Mouse (Mus musculus): ENCODE measurements at regions not wholly inside any gene's neighbourhood (a gene's known extent, or its start where the extent isn't known, plus 50 kb on each side); places are given as distances from the start of the nearest gene placed in this dataset.

DNA sequence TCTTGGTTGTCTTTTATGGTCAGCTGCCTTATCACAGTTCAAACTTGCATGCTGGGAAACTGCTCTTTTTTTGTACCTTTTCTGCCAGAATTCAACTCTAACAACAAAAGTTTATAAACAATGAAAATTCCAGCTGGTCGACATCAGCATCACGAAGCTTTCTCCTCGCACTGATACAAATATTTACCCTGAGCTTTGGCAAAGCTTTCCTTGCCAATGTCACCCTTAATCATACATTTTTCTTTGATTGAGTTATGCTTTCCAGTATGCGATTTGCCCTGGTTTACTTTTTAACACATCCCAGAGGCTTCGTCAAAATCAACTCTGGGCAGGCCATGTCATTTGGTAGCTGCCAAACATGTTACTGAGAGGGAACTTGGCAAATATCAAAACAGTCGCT is 1333.5 kb upstream of the Zeb2 start:
- Histone ChIP-seq H3K9ac (replicated peaks) (no peak overlapping the region), H3K4me1 (ENCODE audit: insufficient read depth) (no peaks in the 10 kb centered on the region), H3K4me3 (ENCODE audit: low read depth, low read length) (no peak overlapping the region), H3K36me3 (replicated peaks; ENCODE audit: insufficient read depth, low read length) (no peaks in the 10 kb centered on the region), H3K27me3 (ENCODE audit: insufficient read depth, low read length) (no peaks in the 10 kb centered on the region), H3K27ac (ENCODE audit: low read depth) (no peak overlapping the region), H3K4me2 (ENCODE audit: low read depth, low read length) (no peak overlapping the region), H3K9me3 (ENCODE audit: low read length) (no peaks in the 10 kb centered on the region)
- no peak for TF ChIP-seq CTCF (IDR thresholded peaks at IDR 0.05; ENCODE audit: low read depth)
- no peak for TF ChIP-seq EP300 (IDR thresholded peaks at IDR 0.05; ENCODE audit: low read depth)
- WGBS (ENCODE audit: insufficient replicate concordance): 55% methylated on average over 6 of the region's 6 CpGs
- ATAC-seq: no peak
- no peak for DNase-seq

DNA sequence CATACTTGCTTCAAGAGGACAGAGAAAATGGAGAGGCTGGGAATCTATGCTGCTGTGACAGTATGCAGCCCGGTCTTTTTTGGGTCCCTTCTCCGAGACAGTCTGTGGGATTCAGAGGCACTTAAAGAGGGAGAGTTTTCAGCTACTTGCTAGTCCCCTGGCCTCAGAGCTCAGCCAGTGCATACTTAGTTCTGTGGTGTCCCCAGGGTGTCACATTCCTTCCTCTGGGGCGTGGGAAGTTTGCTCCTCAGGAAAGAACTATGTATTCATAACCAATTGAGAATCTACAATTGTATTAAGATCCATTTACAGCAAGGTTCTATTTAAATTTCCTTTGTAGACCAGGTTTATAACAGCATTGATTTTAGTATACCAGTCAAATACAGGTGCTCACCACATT is 1328.1 kb upstream of the Zeb2 start:
- Histone ChIP-seq H3K27ac (ENCODE audit: low read depth) (no peak overlapping the region), H3K36me3 (replicated peaks; ENCODE audit: insufficient read depth, low read length) (no peaks in the 10 kb centered on the region), H3K27me3 (ENCODE audit: insufficient read depth, low read length) (no peaks in the 10 kb centered on the region), H3K4me1 (ENCODE audit: insufficient read depth) (no peaks in the 10 kb centered on the region), H3K9me3 (ENCODE audit: low read length) (no peaks in the 10 kb centered on the region), H3K4me2 (ENCODE audit: low read depth, low read length) (no peak overlapping the region), H3K9ac (replicated peaks) (no peak overlapping the region), H3K4me3 (ENCODE audit: low read depth, low read length) (no peak overlapping the region)
- ATAC-seq (no peak), DNase-seq (no peak)
- TF ChIP-seq EP300 (IDR thresholded peaks at IDR 0.05; ENCODE audit: low read depth) (no peak), CTCF (IDR thresholded peaks at IDR 0.05; ENCODE audit: low read depth) (no peak)
- WGBS (ENCODE audit: insufficient replicate concordance): 60% methylated on average over 3 of the region's 3 CpGs

DNA sequence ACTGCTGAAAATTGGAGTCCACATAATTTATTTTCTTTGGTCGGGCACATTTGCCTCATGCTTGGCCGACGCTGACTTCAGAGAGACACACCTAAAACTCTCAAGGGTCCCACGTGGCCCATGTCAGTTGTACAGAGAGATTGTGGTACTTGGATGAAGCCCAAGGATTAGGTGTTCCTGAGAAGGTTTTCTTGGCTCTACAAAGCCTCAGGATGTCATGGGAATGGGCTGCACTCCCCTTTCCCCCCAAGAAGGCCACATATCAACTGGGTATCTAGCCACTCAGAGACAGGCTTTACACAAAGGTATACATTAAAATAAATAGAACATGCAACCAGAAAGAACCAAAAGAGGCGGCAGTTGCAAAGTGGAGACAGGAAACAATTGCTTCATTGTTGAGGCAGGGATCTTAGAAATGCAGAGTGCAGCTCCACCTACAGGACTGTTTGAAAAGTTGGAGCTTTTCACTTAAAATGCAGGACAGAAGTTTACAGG is 1326.5 kb upstream of the Zeb2 start:
- no peak for DNase-seq
- Histone ChIP-seq H3K9me3 (ENCODE audit: low read length) (no peaks in the 10 kb centered on the region), H3K4me1 (ENCODE audit: insufficient read depth) (no peaks in the 10 kb centered on the region), H3K4me3 (ENCODE audit: low read depth, low read length) (no peak overlapping the region), H3K9ac (replicated peaks) (no peak overlapping the region), H3K36me3 (replicated peaks; ENCODE audit: insufficient read depth, low read length) (no peaks in the 10 kb centered on the region), H3K27me3 (ENCODE audit: insufficient read depth, low read length) (no peaks in the 10 kb centered on the region), H3K27ac (ENCODE audit: low read depth) (peak overlapping the region; percentile 9; the same call in 1 of the 2 replicates), H3K4me2 (ENCODE audit: low read depth, low read length) (peak overlapping the region; percentile 13; the same call in 1 of the 2 replicates)
- 35% methylated on average over 5 of the region's 5 CpGs for WGBS (ENCODE audit: insufficient replicate concordance)
- ATAC-seq: 0 out of 2 replicates have a peak, but pooled peaks have one; percentile 7
- TF ChIP-seq CTCF (IDR thresholded peaks at IDR 0.05; ENCODE audit: low read depth): peak; percentile 77
- TF ChIP-seq EP300 (IDR thresholded peaks at IDR 0.05; ENCODE audit: low read depth): no peak

DNA sequence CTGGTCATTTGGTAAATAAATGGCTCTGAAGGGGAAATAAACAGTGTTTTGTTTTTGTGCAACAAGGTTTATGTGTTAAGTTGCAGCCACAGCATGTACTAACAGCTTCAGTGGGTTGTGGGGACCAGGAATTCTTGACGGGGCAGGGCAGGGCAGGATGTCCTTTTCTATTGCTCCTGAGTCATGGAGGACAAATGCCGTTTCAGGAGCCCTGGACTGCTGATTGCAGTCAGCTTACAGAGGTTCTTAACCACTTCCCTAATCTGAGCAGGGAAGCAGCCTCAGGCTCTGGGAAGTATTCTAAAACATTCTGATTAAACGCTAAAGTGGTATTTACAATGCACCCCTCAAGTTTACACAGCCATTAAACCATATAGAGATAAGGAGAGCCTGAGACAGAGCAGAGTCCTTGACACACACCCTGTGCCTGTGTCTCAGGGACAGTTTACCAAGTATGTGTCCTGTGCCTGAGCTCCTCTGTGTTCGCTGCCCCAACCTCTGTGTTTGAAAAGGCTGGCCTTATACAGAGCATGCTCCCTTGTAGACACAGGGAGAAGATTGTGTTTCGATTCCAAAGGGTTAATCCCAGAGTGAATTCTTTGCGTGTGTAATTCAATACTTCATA is 1326.0 kb upstream of the Zeb2 start:
- 30% methylated on average over 6 of the region's 6 CpGs for WGBS (ENCODE audit: insufficient replicate concordance)
- DNase-seq: no peak
- 0 out of 2 replicates have a peak, but pooled peaks have one; percentile 36 for ATAC-seq

DNA sequence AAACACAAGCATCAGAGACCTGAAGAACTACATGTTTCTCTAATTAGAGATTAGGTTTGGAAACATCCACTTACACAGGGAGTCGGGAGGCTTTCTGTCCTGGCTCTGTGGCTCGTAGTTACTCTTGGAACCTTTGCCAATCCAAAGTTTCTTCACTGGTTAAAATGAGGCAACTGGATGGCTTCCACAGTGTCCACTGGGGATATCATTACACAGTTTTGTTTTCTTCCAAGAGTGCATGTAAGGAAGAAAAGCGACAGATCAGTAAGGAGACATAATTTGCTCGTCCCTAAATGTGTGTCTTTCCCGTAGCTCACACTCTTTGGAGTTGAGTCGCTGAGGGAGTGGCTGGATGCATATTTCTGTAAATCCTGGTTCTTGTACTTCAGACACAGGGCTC is 1325.4 kb upstream of the Zeb2 start:
- Histone ChIP-seq H3K9me3 (ENCODE audit: low read length) (no peaks in the 10 kb centered on the region), H3K36me3 (replicated peaks; ENCODE audit: insufficient read depth, low read length) (no peaks in the 10 kb centered on the region), H3K9ac (replicated peaks) (no peak overlapping the region), H3K27me3 (ENCODE audit: insufficient read depth, low read length) (no peaks in the 10 kb centered on the region), H3K4me1 (ENCODE audit: insufficient read depth) (no peaks in the 10 kb centered on the region), H3K4me2 (ENCODE audit: low read depth, low read length) (no peak overlapping the region), H3K4me3 (ENCODE audit: low read depth, low read length) (no peak overlapping the region), H3K27ac (ENCODE audit: low read depth) (peak overlapping the region; percentile 9; the same call in 1 of the 2 replicates)
- no peak for DNase-seq
- 61% methylated on average over 6 of the region's 6 CpGs for WGBS (ENCODE audit: insufficient replicate concordance)
- TF ChIP-seq EP300 (IDR thresholded peaks at IDR 0.05; ENCODE audit: low read depth) (no peak), CTCF (IDR thresholded peaks at IDR 0.05; ENCODE audit: low read depth) (no peak)
- ATAC-seq: no peak

More for the DNA sequence above, 1326.0 kb upstream of the Zeb2 start:
- Histone ChIP-seq H3K4me3 (ENCODE audit: low read depth, low read length) (no peak overlapping the region), H3K9me3 (ENCODE audit: low read length) (no peaks in the 10 kb centered on the region), H3K4me1 (ENCODE audit: insufficient read depth) (no peaks in the 10 kb centered on the region), H3K36me3 (replicated peaks; ENCODE audit: insufficient read depth, low read length) (no peaks in the 10 kb centered on the region), H3K27me3 (ENCODE audit: insufficient read depth, low read length) (no peaks in the 10 kb centered on the region), H3K27ac (ENCODE audit: low read depth) (peak overlapping the region; percentile 9; the same call in 1 of the 2 replicates), H3K9ac (replicated peaks) (no peak overlapping the region), H3K4me2 (ENCODE audit: low read depth, low read length) (no peak overlapping the region)
- TF ChIP-seq EP300 (IDR thresholded peaks at IDR 0.05; ENCODE audit: low read depth) (no peak), CTCF (IDR thresholded peaks at IDR 0.05; ENCODE audit: low read depth) (no peak)

DNA sequence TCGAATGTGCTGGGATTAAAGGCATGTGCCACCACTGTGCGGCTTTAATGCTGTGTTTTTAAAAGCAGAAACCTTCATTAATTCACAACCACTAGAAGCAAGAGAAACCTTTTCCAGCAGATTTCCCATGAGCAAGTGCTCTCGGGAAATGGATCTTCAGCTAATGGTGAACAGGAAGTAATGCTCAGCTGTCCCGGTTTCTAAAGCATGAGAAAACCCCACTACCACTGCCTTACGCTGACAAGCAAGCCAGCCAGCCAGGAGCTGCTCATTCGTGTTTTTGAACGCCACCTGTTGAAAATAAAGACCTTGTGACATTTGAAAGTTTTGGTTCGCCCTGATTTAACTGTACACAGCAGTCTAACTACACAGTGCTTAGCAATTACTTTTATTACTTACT is 1324.7 kb upstream of the Zeb2 start:
- H3K4me1 ChIP-seq (ENCODE audit: insufficient read depth): no peaks in the 10 kb centered on the region
- no peak overlapping the region for H3K27ac ChIP-seq (ENCODE audit: low read depth)
- 69% methylated on average over 8 of the region's 8 CpGs for WGBS (ENCODE audit: insufficient replicate concordance)
- no peaks in the 10 kb centered on the region for H3K36me3 ChIP-seq (replicated peaks; ENCODE audit: insufficient read depth, low read length)
- DNase-seq: no peak
- H3K4me2 ChIP-seq (ENCODE audit: low read depth, low read length): no peak overlapping the region
- TF ChIP-seq EP300 (IDR thresholded peaks at IDR 0.05; ENCODE audit: low read depth): no peak
- TF ChIP-seq CTCF (IDR thresholded peaks at IDR 0.05; ENCODE audit: low read depth): no peak
- no peak overlapping the region for H3K9ac ChIP-seq (replicated peaks)
- no peaks in the 10 kb centered on the region for H3K9me3 ChIP-seq (ENCODE audit: low read length)
- no peak overlapping the region for H3K4me3 ChIP-seq (ENCODE audit: low read depth, low read length)
- no peak for ATAC-seq
- H3K27me3 ChIP-seq (ENCODE audit: insufficient read depth, low read length): no peaks in the 10 kb centered on the region
